ENCODE assay signal across 8 mouse cellular contexts in the genomic region with DNA sequence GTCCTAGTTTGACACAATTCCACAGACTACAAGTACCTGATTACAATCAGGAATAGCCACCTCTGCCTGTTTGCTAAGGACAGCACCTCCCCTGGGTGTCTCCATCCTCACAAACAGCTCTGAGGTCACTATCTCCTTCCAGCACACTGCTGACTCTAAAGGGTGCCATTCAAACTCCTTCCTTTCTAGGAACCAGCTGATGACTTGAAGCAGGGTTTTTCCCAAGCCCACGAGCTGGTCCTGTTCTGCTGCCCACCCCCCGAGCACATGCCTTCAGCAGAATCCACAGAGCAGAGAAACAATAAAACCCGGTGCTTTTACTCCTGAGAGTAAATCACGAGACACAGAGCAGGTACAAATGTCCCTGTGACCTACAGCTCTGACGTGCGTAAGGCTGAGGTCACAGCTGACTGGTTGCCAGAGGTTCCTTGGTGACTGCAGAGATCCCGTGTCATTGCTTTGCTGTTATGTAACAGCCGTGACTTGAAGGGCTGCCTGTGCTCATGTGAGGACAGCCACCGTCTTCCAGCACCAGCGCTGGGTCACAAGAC.
DNase-seq lines count a peak whose midpoint lies in the region; ATAC-seq and TF ChIP-seq lines count a peak whose summit lies in the region.

No protein-coding gene starts in this region.

- no peaks in the 10 kb centered on the region for H3K36me3 ChIP-seq in intestine, postnatal 0 days (ENCODE audit: control insufficient read depth, insufficient read depth)

- 48% methylated on average over 10 of the region's 10 CpGs for WGBS in intestine, postnatal 0 days

- no peak for TF ChIP-seq CTCF in intestine, postnatal 0 days (IDR thresholded peaks at IDR 0.05; ENCODE audit: low read depth)

- H3K4me1 ChIP-seq in intestine, postnatal 0 days (replicated peaks; ENCODE audit: control insufficient read depth, insufficient read depth, low read length) = no peaks in the 10 kb centered on the region; the same call in 1 of the 2 replicates

- no peak overlapping the region for H3K9ac ChIP-seq in intestine, postnatal 0 days (ENCODE audit: low read depth, low read length)

- H3K4me3 ChIP-seq in intestine, postnatal 0 days (ENCODE audit: low read depth, low read length) = no peak overlapping the region

- no peaks in the 10 kb centered on the region for H3K27me3 ChIP-seq in intestine, postnatal 0 days (replicated peaks; ENCODE audit: control insufficient read depth, insufficient read depth, low read length)

- peak; percentile 27 for DNase-seq in embryo, embryonic 10 days (ENCODE audit: low spot score)
- no peak for DNase-seq in embryo, embryonic 10.5 days (ENCODE audit: low spot score)
- peak; percentile 89 to 91 for DNase-seq in adrenal gland, postnatal 36 days
- peak; percentile 47 for DNase-seq in gastrocnemius, postnatal 10 days
- peak; percentile 87 for DNase-seq in lung, postnatal 25 days (ENCODE audit: low spot score)
- DNase-seq in frontal cortex, postnatal 36 days (ENCODE audit: low spot score in 2 of 2) = no peak
- no peak for DNase-seq in frontal cortex, postnatal 10 days (ENCODE audit: low spot score in 2 of 2)

- peak; percentile 73 for ATAC-seq in intestine, postnatal 0 days

- no peaks in the 10 kb centered on the region for H3K9me3 ChIP-seq in intestine, postnatal 0 days (ENCODE audit: control insufficient read depth)

- no peak overlapping the region for H3K4me2 ChIP-seq in intestine, postnatal 0 days (replicated peaks; ENCODE audit: low read depth)

- no peak overlapping the region for H3K27ac ChIP-seq in intestine, postnatal 0 days (ENCODE audit: low read depth, low read length)

Comparison
In these comparisons a context has a peak if more than half of its experiments do, and no peak if none do; other contexts are left out.
1. DNase-seq: peak in embryo, embryonic 10 days (single experiment), adrenal gland, postnatal 36 days (2 of 2), gastrocnemius, postnatal 10 days (single experiment) and lung, postnatal 25 days (single experiment); none in embryo, embryonic 10.5 days (single experiment), frontal cortex, postnatal 36 days (0 of 2) and frontal cortex, postnatal 10 days (0 of 2).